In genomic region chr15:91004726-91005125, GRCm38 (mm10) we compare ENCODE assay signal across 15 mouse cellular contexts. TPM values are rescaled to one million over a fixed set of nuclear protein-coding genes. Genes with fewer than 3 reads are reported as not detected.
"Had no signal": no experiment of that assay in that cellular context is flagged by ENCODE, and none has a peak within 500 bp of the region (broad histone marks: within the 10 kb centered on the region; RNA-seq: fewer than 3 reads in every experiment).

No protein-coding gene starts in this region.

- H3K9ac ChIP-seq: kidney, embryonic 15.5 days; liver, embryonic 13.5 days; liver, postnatal 0 days; lung, embryonic 15.5 days; midbrain, embryonic 12.5 days; stomach, embryonic 15.5 days had no signal

- H3K36me3 ChIP-seq: kidney, embryonic 15.5 days; limb, embryonic 10.5 days; liver, embryonic 13.5 days; lung, embryonic 15.5 days; midbrain, embryonic 12.5 days; stomach, embryonic 15.5 days had no signal

- H3K4me1 ChIP-seq: kidney, embryonic 15.5 days; limb, embryonic 10.5 days; liver, embryonic 13.5 days; lung, embryonic 15.5 days; megakaryocyte, embryonic 14.5 days had no signal

- H3K4me3 ChIP-seq: kidney, embryonic 15.5 days; left cerebral cortex, adult 2 months; limb, embryonic 10.5 days; liver, embryonic 13.5 days; lung, embryonic 15.5 days; megakaryocyte, embryonic 14.5 days; midbrain, embryonic 12.5 days; stomach, embryonic 15.5 days had no signal

- H3K9me3 ChIP-seq: kidney, embryonic 15.5 days; limb, embryonic 10.5 days; liver, embryonic 13.5 days; lung, embryonic 15.5 days; midbrain, embryonic 12.5 days; stomach, embryonic 15.5 days had no signal

- ATAC-seq: liver, postnatal 0 days had no signal

- DNase-seq: kidney, adult 2 months; kidney, postnatal 14 days; liver, embryonic 13.5 days; liver, postnatal 0 days; lung, postnatal 14 days; right cerebral cortex, postnatal 14 days; thymus, postnatal 4 days had no signal

- H3K27me3 ChIP-seq: kidney, embryonic 15.5 days; liver, embryonic 13.5 days; lung, embryonic 15.5 days; megakaryocyte, embryonic 14.5 days; midbrain, embryonic 12.5 days; stomach, embryonic 15.5 days had no signal

- H3K27ac ChIP-seq: kidney, embryonic 15.5 days; left cerebral cortex, adult 2 months; limb, embryonic 10.5 days; liver, embryonic 13.5 days; lung, embryonic 15.5 days; macrophage; midbrain, embryonic 12.5 days; stomach, embryonic 15.5 days had no signal

- H3K4me2 ChIP-seq: kidney, embryonic 15.5 days; liver, embryonic 13.5 days; lung, embryonic 15.5 days; midbrain, embryonic 12.5 days; stomach, embryonic 15.5 days had no signal

RNA-seq across cellular contexts. Expression of gene Kif21a, which starts 45.0 kb away (rescaled TPM):
- polyA plus RNA-seq: macrophage had no signal
